Mouse (Mus musculus) testis, adult 2 months (tissue): Measurements from ENCODE around the gene Scel. TPM values are rescaled to one million over a fixed set of nuclear protein-coding genes. Genes with fewer than 3 reads are reported as not detected.

Experiments
- H3K27ac ChIP-seq: fragments of 200-500 bp; 2 replicates; pipeline ENCODE4 v1.5.1; 2012; ENCODE audit warnings: low read depth, low read length; ENCODE audit not compliant: control insufficient read depth, insufficient read depth
- H3K27me3 ChIP-seq: fragments of 200-500 bp; 2 replicates; pipeline ENCODE4 v1.6.1; 2012; ENCODE audit warnings: mild to moderate bottlenecking, low read length, moderate library complexity; ENCODE audit not compliant: control insufficient read depth, insufficient read depth
- H3K36me3 ChIP-seq: fragments of 200-500 bp; 2 replicates; pipeline ENCODE4 v1.6.1; 2012; ENCODE audit warnings: mild to moderate bottlenecking, low read length; ENCODE audit not compliant: control insufficient read depth, insufficient read depth
- H3K4me1 ChIP-seq: fragments of 200-500 bp; 2 replicates; pipeline ENCODE4 v1.6.1; 2012; ENCODE audit warnings: low read length; ENCODE audit not compliant: control insufficient read depth, insufficient read depth
- H3K4me3 ChIP-seq: fragments of 200-500 bp; 2 replicates; pipeline ENCODE4 v1.5.1; 2012; ENCODE audit warnings: low read depth, mild to moderate bottlenecking, low read length, moderate library complexity, mixed read lengths; ENCODE audit not compliant: control insufficient read depth
- CTCF ChIP-seq: fragments of 200-500 bp; IDR thresholded peaks from 2 replicates; pipeline ENCODE4 v1.5.1; 2012; ENCODE audit warnings: low read depth, mild to moderate bottlenecking, inconsistent platforms, low read length, moderate library complexity; ENCODE audit not compliant: control insufficient read depth, insufficient read depth, insufficient replicate concordance
- POLR2A ChIP-seq: fragments of 200-500 bp; IDR thresholded peaks from 2 replicates; pipeline ENCODE4 v1.6.1; 2012; ENCODE audit warnings: low read depth, mild to moderate bottlenecking, inconsistent platforms, low read length, moderate library complexity; ENCODE audit not compliant: control insufficient read depth
- polyA plus RNA-seq: library from polyadenylated mRNA; depleted of rRNA; stranded (reverse); fragments of >200 nt; gene quantifications from 2 replicates; pipeline ENCODE4 v1.2.3, GENCODE M21; 2012

Scel gene
- polyA plus RNA-seq, 1 experiment, result not detected

- peaks cover 6% of the 10 kb centered on the region for H3K4me1 ChIP-seq
- H3K27ac ChIP-seq, result no peak overlapping the region
- H3K4me3 ChIP-seq, result no peak overlapping the region
- no peaks in the 10 kb centered on the region for H3K36me3 ChIP-seq
- no peaks in the 10 kb centered on the region; the same call in 1 of the 2 replicates for H3K27me3 ChIP-seq
- TF ChIP-seq POLR2A (no peak), CTCF (no peak)
Measured at GRCm38 (mm10) chr14:103647981-103648380, 134.8 kb downstream of the Scel start.

DNA sequence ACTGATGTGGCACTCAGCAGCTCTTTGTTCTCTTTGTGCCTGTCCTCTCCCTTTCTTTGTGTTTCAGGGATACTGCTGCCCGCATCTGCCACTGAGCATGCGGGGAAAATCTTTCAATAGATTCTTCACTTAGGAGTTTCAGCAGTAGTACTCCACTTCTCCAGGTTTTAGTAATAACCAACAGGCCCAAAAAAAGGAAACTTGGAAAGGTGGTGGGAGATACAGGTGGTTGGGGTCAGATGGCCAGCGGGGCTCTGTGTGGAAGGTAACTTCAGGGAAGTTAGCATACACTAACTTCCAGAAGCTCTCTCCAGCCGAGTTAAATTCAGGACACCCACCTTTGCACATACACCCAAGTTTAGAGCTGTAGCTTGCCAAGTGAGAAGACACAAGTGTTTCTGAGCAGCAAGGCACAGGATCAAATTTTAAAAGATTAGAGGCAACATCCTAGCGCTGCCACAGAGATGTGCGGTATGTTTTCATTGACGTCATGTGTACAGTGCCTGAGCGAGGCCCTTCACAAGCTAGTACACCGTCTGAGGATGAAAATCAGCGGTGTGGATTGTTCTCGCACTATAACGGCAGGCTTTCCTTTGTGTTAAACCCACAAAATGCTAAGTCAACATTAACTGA lies 135.6 kb downstream of the Scel start:
- H3K27ac ChIP-seq, result no peak overlapping the region
- H3K4me3 ChIP-seq, result no peak overlapping the region
- H3K4me1 ChIP-seq, result peaks cover 6% of the 10 kb centered on the region

GRCm38 (mm10) chr14:103649302-103649701 lies 136.2 kb downstream of the Scel start:
- Histone ChIP-seq H3K4me1 (peaks cover 6% of the 10 kb centered on the region), H3K4me3 (no peak overlapping the region), H3K27me3 (no peaks in the 10 kb centered on the region; the same call in 1 of the 2 replicates), H3K27ac (no peak overlapping the region), H3K36me3 (no peaks in the 10 kb centered on the region)
- TF ChIP-seq CTCF (no peak), POLR2A (no peak)

More for the DNA sequence above, 135.6 kb downstream of the Scel start:
- Histone ChIP-seq H3K36me3 (no peaks in the 10 kb centered on the region), H3K27me3 (no peaks in the 10 kb centered on the region; the same call in 1 of the 2 replicates)
- no peak for TF ChIP-seq CTCF
- no peak for TF ChIP-seq POLR2A

GRCm38 (mm10) chr14:103649896-103650334 lies 136.8 kb downstream of the Scel start, which contains the start of gene Slain1:
Gene Slain1, plus strand, starts transcription at chr14:103650228.
- H3K27me3 ChIP-seq, result no peaks in the 10 kb centered on the region; the same call in 1 of the 2 replicates
- H3K4me3 ChIP-seq, result peak within 1 kb of the TSS; percentile 60
- TF ChIP-seq CTCF (no peak), POLR2A (peak; percentile 53; the same call in 1 of the 2 replicates)
- H3K36me3 ChIP-seq, result no peaks in the 10 kb centered on the region
- H3K4me1 ChIP-seq, result peaks cover 6% of the 10 kb centered on the region
- H3K27ac ChIP-seq, result no peak within 1 kb of the TSS

GRCm38 (mm10) chr14:103650413-103651101 lies 137.4 kb downstream of the Scel start:
- Histone ChIP-seq H3K27ac (no peak overlapping the region), H3K36me3 (no peaks in the 10 kb centered on the region), H3K27me3 (no peaks in the 10 kb centered on the region; the same call in 1 of the 2 replicates), H3K4me1 (peaks cover 6% of the 10 kb centered on the region), H3K4me3 (peak overlapping the region; percentile 60)
- TF ChIP-seq CTCF, result no peak
- TF ChIP-seq POLR2A, result no peak

DNA sequence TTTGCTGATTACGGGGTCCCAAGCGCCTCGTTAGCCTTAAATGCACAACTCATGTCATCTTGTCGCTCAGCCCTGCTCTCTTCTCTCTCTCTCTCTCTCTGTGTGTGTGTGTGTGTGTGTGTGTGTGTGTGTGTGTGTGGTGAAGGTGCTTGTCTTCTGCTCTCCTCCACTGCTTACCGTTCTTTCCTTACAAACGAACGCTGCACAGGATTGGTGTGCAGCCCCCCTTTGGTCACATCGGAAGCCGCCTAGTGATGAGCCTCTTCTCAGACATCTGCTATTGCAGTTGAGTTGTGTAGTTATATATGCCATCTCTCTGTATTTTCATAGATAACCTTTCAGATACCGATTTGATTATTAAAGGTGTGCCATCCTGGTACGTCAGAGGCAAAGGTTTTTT lies 138.0 kb downstream of the Scel start:
- Histone ChIP-seq H3K4me1 (peaks cover 6% of the 10 kb centered on the region), H3K36me3 (no peaks in the 10 kb centered on the region), H3K27me3 (no peaks in the 10 kb centered on the region; the same call in 1 of the 2 replicates), H3K27ac (no peak overlapping the region), H3K4me3 (peak overlapping the region; percentile 60)
- TF ChIP-seq CTCF, result no peak

DNA sequence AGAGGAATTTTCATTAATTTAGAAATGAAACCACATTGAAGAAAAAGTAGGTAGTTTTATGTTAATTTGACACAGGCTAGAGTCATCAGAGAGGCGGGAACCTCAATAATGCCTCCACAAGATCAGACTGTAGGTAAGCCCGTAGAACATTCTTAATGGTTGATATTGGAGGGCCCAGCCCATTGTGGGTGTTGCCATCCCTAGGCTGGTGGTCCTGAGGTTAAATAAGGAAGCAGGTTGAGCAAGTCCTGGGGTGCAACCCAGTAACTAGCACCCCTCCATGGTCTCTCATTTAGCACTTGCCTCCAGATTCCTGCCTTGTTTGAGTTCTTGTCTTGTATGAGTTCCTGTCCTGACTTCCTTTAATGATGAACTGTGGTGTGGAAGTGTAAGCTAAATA lies 138.4 kb downstream of the Scel start:
- Histone ChIP-seq H3K36me3 (no peaks in the 10 kb centered on the region), H3K4me1 (peaks cover 6% of the 10 kb centered on the region), H3K27ac (no peak overlapping the region), H3K27me3 (no peaks in the 10 kb centered on the region; the same call in 1 of the 2 replicates), H3K4me3 (no peak overlapping the region)
- no peak for TF ChIP-seq POLR2A
- TF ChIP-seq CTCF, result no peak
